Mouse (Mus musculus): ENCODE data around the gene Ophn1. TPM values are rescaled to one million over a fixed set of nuclear protein-coding genes. Genes with fewer than 3 reads are reported as not detected.

Ophn1 gene
- polyA plus RNA-seq, 1 experiment from 2014 or later = 18.5 TPM

DNA sequence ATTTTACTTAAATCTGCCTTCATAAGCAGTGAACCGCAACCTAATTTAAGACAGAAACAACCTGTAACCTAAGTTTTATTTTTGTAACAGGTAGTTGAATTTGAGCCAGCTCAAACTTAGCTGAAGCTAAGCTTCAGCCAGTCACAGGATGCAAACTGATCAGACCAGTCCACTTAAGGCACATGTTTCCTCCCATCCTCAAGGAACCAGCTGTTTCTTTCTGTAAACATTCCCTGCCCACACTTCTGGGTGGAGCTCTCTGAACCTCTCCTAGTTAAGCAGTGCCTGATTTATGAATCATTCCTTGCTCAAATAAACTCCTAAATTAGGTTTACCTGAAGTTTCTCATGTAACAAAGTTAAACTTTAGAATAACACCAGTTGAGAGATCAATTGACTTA, 54.8 kb downstream of the Ophn1 start:
- no peak for ATAC-seq (ENCODE audit: insufficient number of reproducible peaks, insufficient read depth, low FRiP score, low TSS enrichment, low read depth)
- H3K27ac ChIP-seq = no peak overlapping the region
- H3K27me3 ChIP-seq = peaks cover 14% of the 10 kb centered on the region
- no peak overlapping the region for H3K4me2 ChIP-seq
- H3K9me3 ChIP-seq = no peaks in the 10 kb centered on the region
- no peaks in the 10 kb centered on the region for H3K36me3 ChIP-seq
- 88% methylated on average over 1 of the region's 1 CpGs for WGBS
- no peaks in the 10 kb centered on the region for H3K4me1 ChIP-seq (replicated peaks)
- H3K4me3 ChIP-seq (replicated peaks) = no peak overlapping the region
- no peak overlapping the region for H3K9ac ChIP-seq (replicated peaks)

DNA sequence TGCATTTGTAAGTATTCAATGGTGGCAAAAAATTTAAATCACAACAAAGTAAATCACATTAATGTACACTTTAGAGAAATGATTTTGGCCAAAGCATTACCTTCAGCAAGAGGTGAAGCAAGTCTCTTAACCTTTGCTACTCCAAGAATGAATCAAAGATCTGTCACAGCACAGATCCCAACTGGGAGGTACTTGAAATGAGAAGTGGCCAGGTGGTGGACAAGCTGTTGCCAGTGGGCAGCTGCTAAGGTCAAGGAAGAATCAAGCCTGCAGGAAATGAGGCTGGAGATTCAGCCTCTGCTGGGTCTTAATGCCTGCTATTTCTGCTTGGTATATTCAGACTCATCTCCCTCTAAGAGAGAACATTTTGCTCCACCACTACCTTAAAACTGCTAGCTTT, 87.0 kb downstream of the Ophn1 start:
- Histone ChIP-seq H3K4me1 (replicated peaks) (no peaks in the 10 kb centered on the region), H3K9me3 (no peaks in the 10 kb centered on the region), H3K4me3 (replicated peaks) (no peak overlapping the region), H3K27ac (no peak overlapping the region), H3K36me3 (no peaks in the 10 kb centered on the region), H3K27me3 (no peaks in the 10 kb centered on the region), H3K9ac (replicated peaks) (no peak overlapping the region), H3K4me2 (no peak overlapping the region)
- ATAC-seq (ENCODE audit: insufficient number of reproducible peaks, insufficient read depth, low FRiP score, low TSS enrichment, low read depth) = no peak

DNA sequence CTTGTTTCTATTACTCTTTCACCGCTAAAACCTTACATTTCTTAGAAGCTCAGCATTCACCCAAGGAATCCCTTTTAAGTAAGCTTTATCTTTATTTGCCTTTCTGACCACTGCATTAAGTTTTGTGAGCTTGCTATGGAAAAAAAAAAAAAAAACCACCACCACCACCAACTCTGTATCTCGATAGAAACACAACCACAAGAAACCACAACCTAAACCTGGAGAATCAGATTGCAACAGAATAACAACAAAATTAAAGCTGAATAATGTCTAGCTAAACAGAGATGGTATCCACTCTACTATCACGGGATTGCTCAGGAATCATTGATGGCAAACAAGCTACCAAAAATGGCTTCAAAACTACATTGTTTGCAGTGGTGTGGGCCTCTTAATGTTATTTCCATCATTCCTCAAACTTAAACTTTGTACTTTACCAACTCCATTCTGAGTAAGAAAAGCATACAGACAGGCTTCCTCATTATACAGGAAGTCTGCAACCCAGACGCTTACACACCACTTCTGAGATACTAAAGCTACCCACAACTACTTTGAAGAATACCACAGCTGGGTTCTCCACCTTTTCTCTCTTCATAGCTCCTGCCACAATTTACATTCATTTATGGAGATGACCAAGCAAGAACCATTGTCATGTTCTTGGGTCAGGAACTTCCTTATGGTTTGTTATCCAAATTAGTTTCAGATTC, 116.4 kb downstream of the Ophn1 start:
- 81% methylated on average over 4 of the region's 4 CpGs for WGBS
- no peaks in the 10 kb centered on the region for H3K4me1 ChIP-seq (replicated peaks)
- no peak overlapping the region for H3K9ac ChIP-seq (replicated peaks)
- no peaks in the 10 kb centered on the region for H3K36me3 ChIP-seq
- H3K27ac ChIP-seq = no peak overlapping the region
- H3K4me2 ChIP-seq = no peak overlapping the region
- 0 out of 2 replicates have a peak, but pooled peaks cover 4% of the 10 kb centered on the region for H3K27me3 ChIP-seq
- no peak overlapping the region for H3K4me3 ChIP-seq (replicated peaks)
- no peak for ATAC-seq (ENCODE audit: insufficient number of reproducible peaks, insufficient read depth, low FRiP score, low TSS enrichment, low read depth)
- H3K9me3 ChIP-seq = no peaks in the 10 kb centered on the region

DNA sequence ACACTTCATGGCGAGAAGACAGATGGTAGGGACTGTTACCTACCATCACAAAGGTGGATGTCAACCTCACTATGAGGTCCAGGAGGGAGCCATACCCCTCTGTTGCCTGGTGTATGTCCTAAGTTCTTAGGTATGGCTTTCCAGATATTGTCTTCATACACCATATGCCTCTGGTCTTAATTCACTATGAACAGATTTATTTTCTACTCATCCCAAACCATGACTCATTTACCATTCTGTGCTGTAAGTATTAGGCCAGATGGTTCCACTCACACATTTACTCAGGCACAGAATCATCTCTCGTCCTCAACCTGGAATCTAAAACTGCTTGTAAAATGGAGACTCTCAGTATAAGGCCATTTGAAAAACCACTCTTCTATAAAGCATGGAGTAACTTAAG, 135.7 kb downstream of the Ophn1 start:
- Histone ChIP-seq H3K9ac (replicated peaks) (no peak overlapping the region), H3K27ac (no peak overlapping the region), H3K4me2 (no peak overlapping the region), H3K9me3 (no peaks in the 10 kb centered on the region), H3K27me3 (no peaks in the 10 kb centered on the region), H3K4me1 (replicated peaks) (no peaks in the 10 kb centered on the region), H3K36me3 (no peaks in the 10 kb centered on the region), H3K4me3 (replicated peaks) (no peak overlapping the region)
- ATAC-seq (ENCODE audit: insufficient number of reproducible peaks, insufficient read depth, low FRiP score, low TSS enrichment, low read depth) = no peak
- 63% methylated on average over 2 of the region's 2 CpGs for WGBS

DNA sequence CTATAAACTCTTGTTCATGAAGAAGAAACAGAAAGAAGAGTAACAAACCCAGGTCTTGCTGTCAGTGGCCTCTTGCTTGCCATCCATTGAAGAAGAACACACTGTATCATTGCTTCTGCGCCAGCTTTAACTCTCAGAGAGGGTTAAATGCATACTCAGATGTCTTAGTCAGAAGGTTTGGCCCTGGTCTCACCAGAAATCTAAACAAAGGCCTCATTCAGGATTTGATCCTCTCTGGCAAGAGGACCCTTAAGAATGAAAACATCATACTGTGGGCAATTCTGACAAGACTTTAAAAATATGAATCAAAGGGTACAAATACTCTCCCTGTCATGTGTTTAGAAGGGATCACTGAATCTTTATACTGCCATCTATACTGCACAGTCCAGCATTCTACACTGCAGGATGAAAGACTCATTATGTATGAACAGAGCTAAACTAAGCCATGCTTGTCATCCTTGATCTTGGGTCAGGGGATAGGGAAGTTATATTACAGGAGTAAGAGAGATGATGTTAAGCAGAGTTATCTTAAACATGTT, 139.5 kb downstream of the Ophn1 start:
- H3K9me3 ChIP-seq = no peaks in the 10 kb centered on the region
- no peak for ATAC-seq (ENCODE audit: insufficient number of reproducible peaks, insufficient read depth, low FRiP score, low TSS enrichment, low read depth)
- WGBS = 87% methylated on average over 1 of the region's 1 CpGs

DNA sequence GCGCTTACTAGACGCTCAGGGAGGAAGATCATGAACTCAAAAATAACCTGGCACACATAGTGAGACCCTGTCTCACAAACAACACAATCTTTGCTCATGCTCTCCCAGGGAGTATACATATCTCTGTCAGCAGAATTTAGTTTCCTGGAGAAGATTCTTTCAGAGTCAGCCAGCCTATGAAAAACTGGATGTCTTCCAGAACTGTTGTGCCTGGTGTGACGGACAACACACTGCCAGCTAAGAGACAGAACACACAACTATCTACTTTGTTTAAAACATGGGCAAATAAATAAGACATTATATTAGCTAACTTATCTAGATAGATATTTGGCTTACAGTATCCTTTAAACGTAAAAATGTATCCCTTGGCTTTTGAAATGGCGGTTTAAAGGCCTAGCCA, 154.1 kb downstream of the Ophn1 start:
- no peak for ATAC-seq (ENCODE audit: insufficient number of reproducible peaks, insufficient read depth, low FRiP score, low TSS enrichment, low read depth)
- H3K4me1 ChIP-seq (replicated peaks) = no peaks in the 10 kb centered on the region
- H3K4me3 ChIP-seq (replicated peaks) = no peak overlapping the region
- H3K9ac ChIP-seq (replicated peaks) = no peak overlapping the region
- 90% methylated on average over 5 of the region's 5 CpGs for WGBS
- H3K27ac ChIP-seq = no peak overlapping the region
- H3K36me3 ChIP-seq = no peaks in the 10 kb centered on the region
- no peaks in the 10 kb centered on the region for H3K27me3 ChIP-seq
- no peak overlapping the region for H3K4me2 ChIP-seq
- no peaks in the 10 kb centered on the region for H3K9me3 ChIP-seq

More for the DNA sequence above, 139.5 kb downstream of the Ophn1 start:
- Histone ChIP-seq H3K27me3 (no peaks in the 10 kb centered on the region), H3K4me1 (replicated peaks) (no peaks in the 10 kb centered on the region), H3K36me3 (no peaks in the 10 kb centered on the region), H3K27ac (no peak overlapping the region), H3K9ac (replicated peaks) (no peak overlapping the region), H3K4me2 (no peak overlapping the region), H3K4me3 (replicated peaks) (no peak overlapping the region)

DNA sequence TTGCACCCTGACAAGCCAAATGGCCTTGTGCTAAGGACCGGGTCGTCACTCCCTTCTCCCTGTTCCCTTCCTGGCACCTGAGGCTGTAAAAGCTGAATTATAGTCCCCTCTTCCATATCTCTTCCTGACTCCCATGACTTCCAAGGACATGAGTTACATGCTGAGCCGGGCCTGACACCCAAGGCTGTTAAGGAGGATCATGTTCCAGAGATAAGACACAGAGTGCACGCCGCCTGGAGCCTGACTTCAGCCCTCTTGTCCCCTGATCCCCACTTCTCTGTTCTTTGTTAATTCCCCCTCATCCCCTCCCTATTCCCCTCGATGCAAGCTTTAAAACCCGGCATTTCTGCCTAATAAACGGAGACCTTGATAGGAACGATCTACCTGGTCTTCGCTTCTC, 167.8 kb downstream of the Ophn1 start:
- Histone ChIP-seq H3K27ac (no peak overlapping the region), H3K4me3 (replicated peaks) (no peak overlapping the region), H3K4me1 (replicated peaks) (no peaks in the 10 kb centered on the region), H3K9me3 (no peaks in the 10 kb centered on the region), H3K4me2 (no peak overlapping the region), H3K36me3 (no peaks in the 10 kb centered on the region), H3K27me3 (no peaks in the 10 kb centered on the region), H3K9ac (replicated peaks) (no peak overlapping the region)
- no peak for ATAC-seq (ENCODE audit: insufficient number of reproducible peaks, insufficient read depth, low FRiP score, low TSS enrichment, low read depth)
- 49% methylated on average over 10 of the region's 10 CpGs for WGBS

DNA sequence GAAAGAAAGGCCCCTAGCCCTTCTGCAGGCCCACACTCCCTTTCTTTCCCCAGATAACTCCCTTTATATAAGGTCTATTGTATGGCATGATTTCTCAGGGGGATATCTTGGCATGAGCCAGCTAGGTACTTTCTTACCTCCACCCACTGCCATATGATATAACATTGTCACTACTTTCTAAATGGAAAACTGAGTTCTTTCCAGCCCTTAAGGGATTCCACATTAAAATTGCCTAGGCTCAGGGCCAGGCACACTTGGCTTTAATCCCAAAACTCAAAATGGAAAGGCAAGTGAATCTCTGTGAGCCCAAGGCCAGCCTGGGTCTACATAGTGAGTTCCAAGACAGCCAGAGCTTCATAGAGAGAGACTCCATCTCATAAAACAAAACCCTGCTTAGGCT, 183.1 kb downstream of the Ophn1 start:
- ATAC-seq (ENCODE audit: insufficient number of reproducible peaks, insufficient read depth, low FRiP score, low TSS enrichment, low read depth) = no peak

DNA sequence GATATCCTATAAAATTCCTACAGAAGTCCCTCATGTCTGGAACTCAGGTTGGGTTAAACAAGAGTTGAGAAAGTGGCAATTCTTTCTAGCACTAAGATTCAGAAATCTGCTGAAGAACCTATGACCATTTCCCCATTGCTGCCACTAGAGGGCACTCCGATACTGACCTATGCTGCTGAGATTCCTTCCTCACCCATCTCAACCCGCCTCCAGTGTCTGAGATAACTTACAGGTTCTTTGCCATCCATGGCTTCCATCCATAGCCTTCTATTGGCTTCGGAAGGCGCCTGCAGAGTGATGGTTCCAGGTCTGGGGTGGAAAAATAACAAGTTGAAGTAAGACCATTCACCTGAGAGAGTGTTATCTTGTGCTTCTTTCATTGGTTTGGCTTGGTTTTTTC, 189.2 kb downstream of the Ophn1 start:
- Histone ChIP-seq H3K27me3 (no peaks in the 10 kb centered on the region), H3K9me3 (no peaks in the 10 kb centered on the region), H3K9ac (replicated peaks) (no peak overlapping the region), H3K4me2 (no peak overlapping the region), H3K4me3 (replicated peaks) (no peak overlapping the region), H3K27ac (no peak overlapping the region), H3K36me3 (no peaks in the 10 kb centered on the region), H3K4me1 (replicated peaks) (no peaks in the 10 kb centered on the region)
- 19% methylated on average over 4 of the region's 4 CpGs for WGBS
- no peak for ATAC-seq (ENCODE audit: insufficient number of reproducible peaks, insufficient read depth, low FRiP score, low TSS enrichment, low read depth)

More for the DNA sequence above, 183.1 kb downstream of the Ophn1 start:
- no peak overlapping the region for H3K4me2 ChIP-seq
- no peaks in the 10 kb centered on the region for H3K4me1 ChIP-seq (replicated peaks)
- H3K27me3 ChIP-seq = peaks cover 4% of the 10 kb centered on the region; the same call in 1 of the 2 replicates
- no peaks in the 10 kb centered on the region for H3K36me3 ChIP-seq
- H3K9me3 ChIP-seq = no peaks in the 10 kb centered on the region
- no peak overlapping the region for H3K9ac ChIP-seq (replicated peaks)
- no peak overlapping the region for H3K4me3 ChIP-seq (replicated peaks)
- H3K27ac ChIP-seq = no peak overlapping the region

DNA sequence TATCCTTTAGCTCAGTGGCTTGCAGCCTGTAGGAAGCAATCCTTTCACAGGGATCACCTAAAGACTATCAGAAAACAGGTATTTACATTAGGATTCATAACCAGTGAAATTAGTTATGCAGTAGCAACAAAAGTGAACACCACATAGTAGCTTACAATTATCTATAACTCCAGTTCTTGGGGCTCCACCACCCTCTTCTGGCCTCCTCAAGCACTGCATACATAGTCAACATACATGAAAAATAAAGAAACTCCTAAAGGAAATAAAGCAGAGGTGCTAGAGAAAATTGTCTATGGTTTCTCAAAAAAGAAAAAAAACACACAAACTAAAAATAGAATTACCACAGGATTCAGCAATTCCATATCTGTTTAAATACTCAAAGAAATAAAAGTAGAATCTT, 208.2 kb downstream of the Ophn1 start:
- Histone ChIP-seq H3K4me2 (no peak overlapping the region), H3K27ac (no peak overlapping the region), H3K9ac (replicated peaks) (no peak overlapping the region), H3K4me1 (replicated peaks) (no peaks in the 10 kb centered on the region), H3K9me3 (no peaks in the 10 kb centered on the region), H3K36me3 (no peaks in the 10 kb centered on the region), H3K27me3 (peaks cover 3% of the 10 kb centered on the region; the same call in 1 of the 2 replicates), H3K4me3 (replicated peaks) (no peak overlapping the region)
- no peak for ATAC-seq (ENCODE audit: insufficient number of reproducible peaks, insufficient read depth, low FRiP score, low TSS enrichment, low read depth)

DNA sequence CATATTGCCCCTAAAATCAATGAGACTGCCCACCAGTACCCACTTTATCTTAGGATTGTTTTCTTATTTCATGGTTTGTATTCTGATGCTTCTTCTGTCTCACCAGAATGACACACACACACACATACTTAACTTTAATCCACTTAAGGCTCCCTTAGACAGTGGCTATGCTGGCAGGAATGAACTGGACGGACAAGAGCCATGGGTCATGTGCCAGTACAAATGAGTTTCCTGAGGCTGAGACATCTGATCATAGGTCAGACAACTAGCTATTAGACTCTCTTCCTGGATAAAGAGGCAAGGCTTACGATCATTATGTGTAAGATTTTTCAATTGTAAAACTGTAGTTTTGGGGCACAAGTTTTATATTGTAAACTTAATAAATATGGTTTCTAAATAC, 209.5 kb downstream of the Ophn1 start:
- H3K27me3 ChIP-seq = no peaks in the 10 kb centered on the region; the same call in 1 of the 2 replicates
- no peak overlapping the region for H3K4me3 ChIP-seq (replicated peaks)
- no peak overlapping the region for H3K27ac ChIP-seq
- H3K9me3 ChIP-seq = no peaks in the 10 kb centered on the region
- no peak overlapping the region for H3K4me2 ChIP-seq
- no peak overlapping the region for H3K9ac ChIP-seq (replicated peaks)
- no peaks in the 10 kb centered on the region for H3K36me3 ChIP-seq
- 85% methylated on average over 2 of the region's 2 CpGs for WGBS
- no peak for ATAC-seq (ENCODE audit: insufficient number of reproducible peaks, insufficient read depth, low FRiP score, low TSS enrichment, low read depth)
- H3K4me1 ChIP-seq (replicated peaks) = no peaks in the 10 kb centered on the region

DNA sequence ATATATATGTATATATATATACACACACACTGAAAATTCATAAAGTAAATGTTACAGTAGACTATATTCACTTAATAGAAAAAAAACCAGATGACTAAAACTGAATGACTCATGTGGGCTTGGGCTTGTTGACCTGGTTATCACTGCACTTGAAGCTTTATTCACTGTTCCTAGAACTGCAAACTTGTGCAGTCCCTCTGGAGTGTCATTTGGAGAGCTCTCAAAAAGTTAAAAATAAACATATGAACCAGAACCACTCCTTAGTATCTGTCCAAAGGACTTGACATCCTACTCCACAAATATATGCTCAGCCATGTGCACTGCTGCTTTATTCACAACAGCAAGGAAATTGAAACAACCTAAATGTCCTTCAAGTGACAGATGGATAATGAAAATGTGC, 219.8 kb downstream of the Ophn1 start:
- H3K27ac ChIP-seq = no peak overlapping the region
- H3K4me1 ChIP-seq (replicated peaks) = no peaks in the 10 kb centered on the region
- H3K36me3 ChIP-seq = no peaks in the 10 kb centered on the region
- no peak overlapping the region for H3K4me3 ChIP-seq (replicated peaks)
- no peak overlapping the region for H3K4me2 ChIP-seq
- H3K9ac ChIP-seq (replicated peaks) = no peak overlapping the region
- H3K27me3 ChIP-seq = no peaks in the 10 kb centered on the region
- ATAC-seq (ENCODE audit: insufficient number of reproducible peaks, insufficient read depth, low FRiP score, low TSS enrichment, low read depth) = no peak
- H3K9me3 ChIP-seq = no peaks in the 10 kb centered on the region

Data from limb, embryonic 12.5 days (tissue).